Mouse (Mus musculus): ENCODE results near the gene Gm49405.
"Not testable (repeated sequence)": the region's sequence is repeated elsewhere in the genome, so short reads cannot be mapped to it uniquely, and the experiment has no call there.

Gene Gm49405

DNA sequence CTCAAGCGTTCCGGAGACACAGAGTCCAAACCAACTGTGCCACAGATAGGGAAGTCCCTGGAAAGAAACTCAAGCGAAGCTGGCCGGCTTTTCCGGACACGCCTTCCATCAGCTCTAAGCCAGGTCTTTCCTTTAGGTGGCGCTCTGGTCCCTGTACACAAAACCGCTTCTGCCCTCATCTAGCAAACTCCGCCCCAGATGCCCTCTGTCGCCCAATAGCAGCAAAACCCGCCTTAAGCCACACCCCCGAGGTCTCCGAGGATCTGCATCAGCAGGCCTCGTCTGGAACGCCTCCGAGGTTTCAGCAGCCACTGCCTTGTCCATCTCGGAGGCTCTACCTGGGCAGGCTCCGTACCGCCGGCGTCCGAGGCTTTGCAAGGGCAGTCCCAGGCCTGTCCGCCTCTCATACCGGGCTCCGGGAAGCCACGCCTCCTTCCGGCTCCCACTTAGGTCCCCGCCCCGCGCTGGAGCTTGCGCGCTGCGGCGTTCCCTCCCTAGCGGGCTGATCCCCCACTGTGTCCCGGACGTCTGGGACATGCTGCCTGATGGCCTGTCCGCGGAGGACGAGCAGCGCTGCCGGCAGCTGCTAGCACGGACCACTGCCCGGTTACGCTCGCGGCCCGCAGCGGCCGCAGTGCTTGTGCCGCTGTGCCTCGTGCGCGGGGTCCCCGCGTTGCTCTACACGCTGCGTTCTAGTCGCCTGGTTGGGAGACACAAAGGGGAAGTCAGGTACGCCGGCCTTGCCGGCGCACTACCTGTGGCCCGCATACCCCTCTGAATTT lies at the start of gene Gm49405, which contains the start of gene Nudt8:
Gm49405 (plus strand) TSS at position 508 of the 782 bp plus-strand sequence.
Nudt8 (plus strand) TSS at position 462 of the 782 bp plus-strand sequence.
- peak; percentile 98 for DNase-seq (ENCODE audit: low spot score)

DNA sequence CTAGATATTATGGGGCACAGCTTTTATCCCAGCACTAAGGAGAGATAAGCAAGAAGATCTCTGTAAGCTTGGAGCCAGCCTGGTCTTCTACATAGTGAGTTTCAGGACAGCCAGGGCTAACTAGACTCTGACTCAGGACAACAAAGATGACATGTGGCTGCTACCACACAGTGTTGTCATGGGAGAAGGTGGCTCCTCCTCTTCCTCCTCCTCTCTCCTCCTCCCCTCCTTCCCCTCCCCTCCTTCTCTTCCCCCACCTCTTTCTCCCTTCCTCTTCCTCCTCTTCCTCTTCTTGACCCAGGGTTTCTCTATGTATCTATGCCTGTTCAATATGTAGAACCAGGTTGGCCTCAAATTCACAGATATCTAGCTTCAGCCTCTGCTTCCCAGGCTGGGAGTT lies 49.0 kb upstream of the Gm49405 start:
- no peak for DNase-seq (ENCODE audit: low spot score)

DNA sequence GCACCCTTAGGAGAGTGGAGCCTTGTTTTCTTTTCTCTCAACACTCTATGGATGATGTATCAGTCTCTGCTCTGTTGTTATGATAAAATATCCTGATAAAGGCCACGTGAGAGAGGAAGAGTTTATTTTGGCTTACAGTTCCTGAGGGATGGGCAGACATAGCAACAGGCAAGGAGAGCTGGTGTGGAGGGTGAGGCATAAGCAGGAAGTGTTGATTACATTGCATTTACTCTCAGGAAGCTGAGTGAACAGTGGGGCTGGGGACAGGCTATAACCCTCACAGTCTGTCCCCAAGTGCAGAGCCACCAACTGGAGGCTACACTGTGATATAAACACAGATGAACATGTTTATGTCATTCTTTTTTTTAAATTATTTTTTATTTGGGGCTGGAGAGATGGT lies 48.3 kb upstream of the Gm49405 start:
- no peak for DNase-seq (ENCODE audit: low spot score)

DNA sequence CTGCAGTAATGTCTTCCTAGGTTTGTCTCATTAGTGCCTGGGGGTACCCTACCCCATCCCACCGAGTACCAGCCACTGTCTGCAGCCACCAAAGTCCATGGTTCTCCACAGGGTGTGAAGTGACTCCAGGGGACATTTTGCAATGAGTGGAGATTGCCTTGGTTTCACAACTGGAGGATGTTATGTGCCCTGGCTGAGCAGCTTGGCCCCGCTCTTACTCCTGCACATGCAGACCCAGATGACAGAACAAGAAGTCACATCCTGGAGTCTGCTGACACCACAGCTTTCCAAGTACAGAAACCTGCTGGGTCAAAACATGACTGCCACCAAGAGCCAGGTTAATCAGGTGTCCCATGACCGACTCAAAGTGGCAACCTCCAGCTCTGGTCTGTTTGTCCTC lies 45.4 kb upstream of the Gm49405 start:
- no peak for DNase-seq (ENCODE audit: low spot score)

DNA sequence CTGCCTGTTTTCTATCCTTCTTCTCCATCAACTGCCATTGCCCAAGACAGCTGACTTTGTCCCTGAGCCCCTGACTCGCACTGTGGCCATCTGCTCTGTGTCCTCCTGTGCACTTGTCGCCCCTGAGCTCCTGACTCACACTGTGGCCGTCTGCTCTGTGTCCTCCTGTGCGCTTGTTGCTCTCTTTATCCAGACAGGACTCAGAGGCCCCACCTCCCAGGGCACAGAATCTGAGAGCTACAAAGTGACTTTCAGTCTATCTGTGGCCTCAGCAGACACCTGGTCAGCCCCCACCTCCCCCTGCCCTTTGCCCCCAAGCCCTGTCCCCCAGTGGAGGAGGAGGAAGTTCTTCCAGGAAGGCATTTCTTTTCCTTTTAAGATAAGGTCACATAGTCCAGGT lies 44.6 kb upstream of the Gm49405 start:
- DNase-seq (ENCODE audit: low spot score): no peak

DNA sequence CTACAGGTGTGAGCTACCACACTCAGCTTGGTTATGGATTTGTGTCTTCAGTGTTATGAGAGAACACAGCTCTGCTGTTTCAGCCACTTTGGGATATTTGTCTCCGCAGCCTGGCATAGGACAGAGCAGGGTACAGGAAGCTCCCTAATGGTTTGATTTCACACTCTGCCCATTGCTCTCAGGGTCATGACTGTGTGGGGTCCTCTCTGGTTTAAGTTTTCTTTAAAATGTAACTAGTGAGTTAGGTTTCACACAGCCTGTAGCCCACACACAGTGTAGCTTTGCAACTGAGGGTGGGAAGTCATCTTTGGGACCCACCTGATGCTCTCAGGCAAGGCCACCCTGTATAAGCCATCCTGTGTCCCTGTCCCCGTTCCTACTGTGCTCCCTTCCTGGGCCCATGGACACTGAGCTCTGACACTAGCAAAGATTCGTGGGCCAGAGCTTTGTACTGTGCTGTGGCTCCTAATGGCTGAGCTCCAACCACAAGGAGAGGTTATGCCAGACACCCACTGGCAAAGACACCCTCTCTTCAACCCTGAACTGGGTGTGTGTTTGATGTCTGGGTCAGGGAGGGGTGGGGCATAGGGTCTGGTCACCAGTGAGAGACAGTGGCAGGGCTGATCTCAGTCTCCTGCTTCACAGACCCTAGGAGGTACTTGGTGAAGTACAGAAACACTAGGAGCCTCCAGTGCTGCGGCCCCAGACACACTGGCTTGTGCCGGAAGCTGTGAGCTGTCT lies 43.0 kb upstream of the Gm49405 start:
- DNase-seq (ENCODE audit: low spot score): not testable (repeated sequence)

DNA sequence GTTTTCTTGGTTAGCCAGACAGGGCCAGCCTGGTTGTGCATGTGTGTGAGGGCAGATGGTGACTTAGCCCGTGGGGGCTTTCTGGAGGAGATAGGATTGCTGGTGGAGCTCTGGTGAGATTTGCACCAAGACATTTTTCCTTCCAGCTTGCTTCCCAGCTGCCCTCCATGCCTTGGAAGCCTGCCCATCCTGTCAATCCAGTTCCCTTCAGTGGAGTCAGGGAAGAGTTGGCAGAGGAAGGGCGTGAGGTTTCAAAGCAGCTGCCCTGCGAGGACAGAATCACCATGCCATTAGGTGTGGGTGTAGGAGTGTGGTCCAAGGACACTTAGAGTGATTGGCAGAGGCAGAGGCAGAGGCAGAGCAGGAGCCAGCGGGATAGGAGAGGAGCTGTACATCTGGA lies 42.0 kb upstream of the Gm49405 start, which contains the start of gene Aldh3b3:
Aldh3b3 (plus strand) TSS at position 176 of the 400 bp plus-strand sequence.
- no peak for DNase-seq (ENCODE audit: low spot score)

DNA sequence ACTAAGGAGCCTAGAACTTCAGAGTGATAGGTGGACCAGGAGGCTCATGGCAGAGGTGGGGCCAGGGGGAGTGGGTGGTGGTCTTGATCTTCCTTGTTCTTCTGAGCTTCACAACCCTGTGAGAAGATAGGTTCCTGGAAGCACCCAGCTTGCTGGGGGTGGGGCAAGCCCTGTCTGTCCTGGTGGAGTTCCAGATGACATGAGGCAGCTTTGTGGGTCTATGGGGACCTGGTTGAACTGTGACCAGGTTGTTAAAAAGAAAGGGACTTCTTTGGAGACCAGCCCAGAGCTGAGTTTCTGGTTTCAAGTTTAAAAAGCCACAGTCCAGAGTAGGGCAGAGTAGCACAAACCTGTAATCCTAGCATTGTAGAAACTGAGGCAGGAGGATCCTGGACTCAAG lies 41.4 kb upstream of the Gm49405 start:
- no peak for DNase-seq (ENCODE audit: low spot score)

DNA sequence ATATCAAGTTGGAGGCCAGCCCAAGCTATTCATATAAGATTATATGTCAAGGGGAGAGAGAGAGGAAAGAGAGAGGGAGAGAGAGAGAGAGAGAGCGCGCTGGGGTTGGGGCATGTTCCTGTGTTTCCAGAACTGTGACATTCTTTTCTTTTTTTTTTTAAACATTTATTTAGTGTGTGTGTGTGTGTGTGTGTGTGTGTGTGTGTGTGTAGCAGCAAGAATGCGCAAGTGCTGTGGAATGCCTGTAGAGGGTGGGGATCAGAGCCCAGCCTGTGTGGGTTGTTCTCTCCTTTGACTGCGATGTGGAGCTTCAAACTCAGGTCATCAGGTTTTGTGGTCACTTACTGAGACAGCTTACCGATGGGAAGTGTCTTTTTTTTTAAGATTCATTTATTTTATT lies 40.2 kb upstream of the Gm49405 start:
- no peak for DNase-seq (ENCODE audit: low spot score)

DNA sequence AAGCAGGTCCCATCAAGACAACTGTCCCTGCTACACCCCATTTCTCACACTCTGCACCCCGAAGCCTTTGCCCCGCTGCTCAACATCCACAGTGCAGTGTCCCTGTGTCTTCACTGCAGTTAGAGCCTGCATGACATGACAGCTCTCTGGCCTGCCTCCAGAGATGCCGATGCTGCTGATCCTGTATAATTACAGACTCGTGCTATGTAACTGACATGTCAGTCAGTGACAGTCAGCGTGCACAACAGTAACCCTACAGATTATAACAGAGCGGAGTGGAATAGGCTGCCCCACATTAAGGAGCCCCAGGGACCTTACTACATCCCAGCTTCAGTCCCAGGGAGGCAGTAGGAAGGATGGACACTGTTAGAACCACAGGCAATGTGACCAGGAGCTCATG lies 38.6 kb upstream of the Gm49405 start:
- not testable (repeated sequence) for DNase-seq (ENCODE audit: low spot score)

DNA sequence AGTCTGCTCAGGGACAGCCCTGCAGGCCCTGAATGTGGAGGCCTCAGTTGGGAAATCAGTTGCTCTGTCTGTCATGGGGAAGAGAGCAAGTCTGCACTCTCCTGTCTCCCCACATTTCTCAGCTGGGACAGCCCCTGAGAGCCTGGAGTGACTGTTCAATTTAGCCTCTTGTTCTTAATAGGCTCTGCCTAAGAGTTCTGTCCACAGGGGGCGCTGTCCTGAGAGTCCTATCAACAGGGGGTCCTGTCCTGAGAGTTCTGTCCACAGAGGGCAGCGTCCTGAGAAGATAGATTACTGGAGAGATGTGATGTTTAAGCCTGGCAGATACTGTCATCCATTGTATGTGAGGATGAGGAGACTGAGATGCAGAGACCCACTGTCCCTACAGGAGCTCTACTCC lies 38.0 kb upstream of the Gm49405 start:
- peak; percentile 48 for DNase-seq (ENCODE audit: low spot score)

DNA sequence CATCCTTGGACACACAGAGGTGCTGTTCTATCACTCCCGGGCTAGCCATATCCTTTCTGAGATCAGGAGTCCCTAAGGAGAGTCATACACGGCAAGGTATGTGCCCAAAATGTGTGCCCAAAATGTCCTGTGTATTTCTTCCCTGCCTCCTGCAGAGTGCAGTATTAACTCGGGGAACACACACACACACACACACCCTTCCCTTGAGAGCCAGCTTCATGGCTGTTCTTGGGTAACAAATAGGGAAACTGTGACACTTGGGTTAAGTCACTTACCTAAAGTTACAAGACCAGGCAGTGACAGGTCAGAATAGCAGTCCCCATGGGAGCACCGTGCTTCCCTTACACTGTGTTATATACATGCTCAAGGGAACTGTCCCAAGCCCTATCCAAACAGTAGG lies 36.4 kb upstream of the Gm49405 start:
- no peak for DNase-seq (ENCODE audit: low spot score)

DNA sequence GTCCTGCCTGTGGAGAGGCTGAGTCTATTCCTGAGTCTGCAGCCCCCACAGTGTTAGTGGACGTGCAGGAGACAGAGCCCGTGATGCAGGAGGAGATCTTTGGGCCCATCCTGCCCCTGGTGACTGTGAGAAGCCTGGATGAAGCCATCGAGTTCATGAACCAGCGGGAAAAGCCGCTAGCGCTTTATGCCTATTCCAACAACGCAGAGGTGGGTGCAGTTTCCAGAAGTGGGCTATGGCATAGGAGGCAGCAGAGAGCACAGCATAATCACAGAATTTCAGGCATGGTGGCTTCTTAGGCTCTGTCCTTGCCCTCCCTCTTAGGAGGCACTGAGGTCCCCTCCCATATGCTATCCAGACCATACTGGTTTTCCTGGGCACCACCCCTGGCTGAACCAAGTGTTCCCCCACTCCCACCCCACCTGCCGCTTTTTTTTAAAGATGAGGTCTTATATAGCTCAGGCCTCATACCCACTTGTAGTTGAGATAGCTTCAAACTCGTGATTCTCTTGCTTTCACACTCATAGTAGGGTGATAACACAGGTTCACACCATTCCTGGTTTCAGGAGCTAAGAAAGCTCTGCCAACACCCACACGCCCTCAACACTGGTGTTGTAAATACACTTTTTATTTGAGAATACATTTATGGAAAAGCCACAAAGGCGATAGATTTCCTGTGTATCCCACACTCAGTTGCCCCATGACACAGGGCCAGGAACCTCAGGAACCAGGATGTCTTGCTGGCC lies 33.9 kb upstream of the Gm49405 start:
- peak; percentile 54 for DNase-seq (ENCODE audit: low spot score)

DNA sequence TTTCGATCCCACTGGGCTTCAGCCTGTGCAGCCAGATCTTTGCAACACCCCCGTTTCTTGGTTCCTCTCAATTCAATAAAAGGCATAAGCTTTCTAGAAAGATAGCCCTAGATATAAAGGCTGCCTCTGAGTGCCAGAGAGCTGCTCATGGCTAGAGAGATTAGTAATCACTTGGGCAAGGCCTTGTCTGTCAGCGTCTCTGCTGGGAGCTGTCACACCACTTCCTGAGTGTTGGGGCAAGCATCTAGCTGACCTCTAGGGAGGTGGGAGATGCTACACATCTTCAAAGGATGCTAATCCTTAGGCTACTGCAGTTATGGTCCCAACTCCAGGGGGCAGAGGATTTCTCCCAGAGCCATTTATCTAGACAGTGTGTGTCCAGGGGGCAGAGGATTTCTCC lies 33.2 kb upstream of the Gm49405 start:
- no peak for DNase-seq (ENCODE audit: low spot score)

DNA sequence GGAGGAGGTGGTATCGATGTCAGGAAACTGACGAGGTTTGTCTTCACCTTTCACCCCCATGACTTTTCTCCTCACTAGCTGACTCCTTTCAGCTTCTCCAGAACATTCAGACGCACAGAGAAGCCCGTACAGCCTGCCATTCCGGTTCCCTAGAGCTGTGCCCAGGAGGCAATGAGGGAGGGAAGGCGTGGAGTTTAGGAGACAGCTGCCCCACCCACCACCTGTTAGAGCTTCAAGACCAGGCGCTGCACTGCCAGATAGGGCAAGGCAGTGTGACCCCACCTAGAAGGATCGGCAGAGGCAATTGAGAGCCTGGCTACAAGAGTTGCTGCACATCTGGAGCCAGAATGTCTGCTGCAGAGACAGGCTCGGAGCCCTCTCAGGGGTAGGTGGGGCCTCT lies 28.2 kb upstream of the Gm49405 start, which contains the start of gene Aldh3b2:
Aldh3b2 (plus strand) TSS at position 100 of the 400 bp plus-strand sequence.
- DNase-seq (ENCODE audit: low spot score): no peak

DNA sequence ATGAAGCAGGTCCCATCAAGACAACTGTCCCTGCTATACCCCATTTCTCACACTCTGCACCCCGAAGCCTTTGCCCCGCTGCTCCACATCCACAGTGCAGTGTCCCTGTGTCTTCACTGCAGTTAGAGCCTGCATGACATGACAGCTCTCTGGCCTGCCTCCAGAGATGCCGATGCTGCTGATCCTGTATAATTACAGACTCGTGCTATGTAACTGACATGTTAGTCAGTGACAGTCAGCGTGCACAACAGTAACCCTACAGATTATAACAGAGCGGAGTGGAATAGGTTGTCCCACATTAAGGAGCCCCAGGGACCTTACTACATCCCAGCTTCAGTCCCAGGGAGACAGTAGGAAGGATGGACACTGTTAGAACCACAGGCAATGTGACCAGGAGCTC lies 25.8 kb upstream of the Gm49405 start:
- DNase-seq (ENCODE audit: low spot score): not testable (repeated sequence)

DNA sequence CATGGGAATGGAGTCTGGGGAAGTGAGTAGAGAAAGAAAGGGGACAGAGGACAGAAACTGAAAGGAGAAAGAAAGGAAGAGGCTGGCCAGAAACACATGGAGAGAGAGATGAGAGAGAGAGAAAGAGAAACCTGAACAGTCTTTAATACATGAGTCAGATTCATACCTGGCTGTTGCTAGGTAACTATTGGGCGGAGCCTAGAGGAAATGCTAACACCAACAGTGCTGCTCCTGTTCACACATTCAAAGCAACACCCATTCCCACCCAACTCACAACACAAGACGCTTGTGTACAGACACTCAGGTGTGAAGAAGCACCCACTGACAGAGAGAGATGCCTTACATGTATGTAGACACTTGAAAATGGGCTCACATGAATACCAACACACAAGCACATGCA lies 24.6 kb upstream of the Gm49405 start:
- DNase-seq (ENCODE audit: low spot score): no peak

DNA sequence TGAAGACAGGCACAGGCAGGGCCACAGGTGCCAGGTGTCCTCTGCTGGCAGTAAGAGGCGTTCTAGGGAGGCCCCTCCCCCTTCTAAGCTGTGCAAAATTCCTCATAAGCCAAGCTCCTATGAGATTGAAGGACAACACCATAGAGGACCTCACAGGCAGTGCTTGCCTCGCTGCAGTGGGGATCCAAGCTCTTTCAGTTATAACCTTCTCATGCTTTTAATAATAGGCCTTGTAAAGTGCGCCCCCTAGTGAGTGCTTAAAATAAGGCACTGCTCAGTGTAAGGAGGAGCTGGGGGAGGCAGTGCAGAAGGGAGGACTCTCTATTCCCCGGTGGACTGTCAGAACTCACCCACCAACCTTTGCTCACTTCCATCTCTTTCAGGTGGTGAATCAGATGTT lies 20.1 kb upstream of the Gm49405 start:
- peak; percentile 95 for DNase-seq (ENCODE audit: low spot score)

DNA sequence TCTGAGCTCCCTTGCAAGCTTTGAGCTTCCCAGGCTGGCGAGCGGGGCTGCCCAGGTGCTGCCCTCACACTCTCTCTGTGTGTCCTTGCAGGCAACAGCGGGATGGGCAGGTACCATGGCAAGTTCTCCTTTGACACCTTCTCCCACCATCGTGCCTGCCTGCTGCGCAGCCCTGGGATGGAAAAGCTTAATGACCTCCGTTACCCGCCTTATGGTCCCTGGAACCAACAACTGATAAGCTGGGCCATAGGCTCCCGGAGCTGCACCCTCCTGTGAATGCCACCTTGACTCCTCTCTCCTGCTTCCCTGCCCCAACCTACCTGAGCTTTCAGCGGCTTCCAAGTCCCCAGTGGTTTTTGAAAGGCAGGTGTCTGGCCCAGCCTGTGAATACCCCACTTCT lies 19.5 kb upstream of the Gm49405 start:
- no peak for DNase-seq (ENCODE audit: low spot score)

DNA sequence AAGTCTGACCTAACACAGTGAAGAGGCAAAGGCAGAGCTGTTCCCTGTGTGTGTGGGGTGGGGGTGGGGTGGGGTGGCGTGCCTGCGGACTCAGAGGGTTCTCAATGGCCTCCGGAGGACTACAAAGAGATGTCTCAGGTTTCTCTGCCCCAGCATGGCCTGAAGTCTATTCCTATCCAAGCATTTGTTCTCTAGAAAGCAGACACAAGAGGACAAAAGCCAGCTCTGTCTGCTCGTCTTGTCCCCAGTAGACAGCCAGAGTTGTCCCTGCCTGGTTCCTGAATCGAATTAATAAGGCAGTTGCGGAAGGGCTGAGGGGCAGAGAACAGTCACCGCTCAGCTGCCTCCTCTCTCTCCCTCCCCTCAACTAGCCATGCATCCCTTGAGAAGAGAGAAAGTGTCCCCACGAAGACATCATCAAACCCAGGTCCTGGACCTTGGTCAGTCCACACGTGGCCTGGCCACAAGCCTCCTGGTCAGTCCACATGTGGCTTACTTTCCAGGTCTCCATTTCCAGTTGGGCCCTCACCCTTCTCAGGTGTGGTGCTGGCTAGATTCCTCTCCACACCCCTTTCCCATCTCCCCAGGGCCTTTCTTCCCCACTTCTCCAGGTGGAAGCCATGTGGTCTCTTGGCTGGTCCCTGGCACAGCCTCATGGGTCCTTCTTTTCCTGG lies 16.8 kb upstream of the Gm49405 start:
- DNase-seq (ENCODE audit: low spot score): no peak

DNA sequence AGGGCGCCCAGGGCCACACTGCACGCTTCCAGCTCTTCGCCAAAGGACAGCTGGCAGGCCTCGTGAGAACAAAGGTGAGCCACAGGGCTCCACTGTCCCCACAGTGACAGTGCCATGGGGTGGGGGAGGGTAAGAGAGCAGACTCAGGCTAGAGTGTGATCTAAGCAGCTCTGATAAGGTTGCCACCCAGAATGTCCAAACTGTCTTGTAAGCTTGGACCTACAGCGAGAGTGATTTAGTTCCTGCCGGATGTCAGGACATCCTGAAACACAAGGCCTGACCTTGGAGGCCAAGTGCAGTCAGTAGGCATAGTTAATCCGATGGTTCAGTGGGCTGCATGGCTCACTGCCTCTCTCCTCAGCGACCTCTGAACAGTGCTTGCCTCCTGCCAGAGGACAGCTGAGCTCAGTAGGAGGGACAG lies 15.2 kb upstream of the Gm49405 start:
- peak; percentile 74 for DNase-seq (ENCODE audit: low spot score)

DNA sequence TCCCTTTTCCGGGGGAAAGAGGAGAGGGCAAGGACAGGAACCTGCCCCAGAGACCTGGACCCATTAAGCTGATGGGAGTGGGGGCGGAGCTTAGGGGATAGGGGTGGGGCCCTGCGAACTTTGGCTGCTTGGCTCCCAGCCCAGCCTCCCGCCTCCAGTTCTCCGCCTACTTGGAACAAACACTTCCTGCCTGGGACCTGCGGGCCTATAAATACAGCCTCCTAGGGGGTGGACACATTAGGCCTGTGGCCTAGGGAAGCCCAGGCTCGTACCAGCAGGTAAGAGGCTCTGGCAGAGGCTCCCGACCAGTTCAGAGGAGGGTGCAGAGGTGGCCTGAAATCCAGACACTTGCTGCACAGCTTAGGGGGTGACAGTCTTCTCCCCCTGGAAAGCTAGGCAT lies 14.1 kb upstream of the Gm49405 start, which contains the start of gene Acy3:
Acy3 (plus strand) TSS at position 237 of the 400 bp plus-strand sequence.
- DNase-seq (ENCODE audit: low spot score): peak; percentile 54
